Mouse (Mus musculus) CH12.LX (cell line): ENCODE measurements around the gene Scml4. TPM values are rescaled to one million over a fixed set of nuclear protein-coding genes. Genes with fewer than 3 reads are reported as not detected.

Source experiments
- DNase-seq: peaks from one replicate; pipeline ENCODE4 v3.0.0-alpha.2; 2013; ENCODE audit errors: extremely low read depth
- H3K27ac ChIP-seq: 2 replicates; pipeline ENCODE4 v1.5.1; 2012; ENCODE audit warnings: low read depth, mild to moderate bottlenecking, control low read depth, moderate library complexity; ENCODE audit not compliant: insufficient read depth
- H3K27me3 ChIP-seq: replicated peaks from 2 replicates; pipeline ENCODE3; 2012; ENCODE audit warnings: inconsistent platforms
- H3K36me3 ChIP-seq, 2 experiments: replicated peaks in 1 of 2; 2 replicates each; pipeline versions ENCODE3 to v1.6.1; 2012; ENCODE audit warnings: inconsistent platforms in 1 of 2, low read length in 1 of 2, mild to moderate bottlenecking in 1 of 2, mixed read lengths in 1 of 2, moderate library complexity in 1 of 2; ENCODE audit not compliant: control insufficient read depth in 1 of 2, insufficient read depth in 1 of 2
- H3K4me1 ChIP-seq, 2 experiments: 2 replicates each; pipeline ENCODE4 v1.6.1; 2012; ENCODE audit warnings: inconsistent platforms in 1 of 2, moderate library complexity in 1 of 2; ENCODE audit not compliant: insufficient read depth in 2 of 2, control insufficient read depth in 1 of 2
- H3K4me2 ChIP-seq: 2 replicates; pipeline ENCODE4 v1.6.1; 2012; ENCODE audit warnings: low read depth, mild to moderate bottlenecking, control low read depth; ENCODE audit not compliant: poor library complexity, insufficient read depth, severe bottlenecking
- H3K4me3 ChIP-seq, 3 experiments: fragments of 150-350 bp in 1 of 3; sonication (generic) in 1 of 3; replicated peaks in 1 of 3; 2 replicates each; pipeline versions ENCODE3 to v1.5.1; 2011 to 2012; ENCODE audit warnings: low read depth in 2 of 3, low read length in 2 of 3, mild to moderate bottlenecking in 2 of 3, moderate library complexity in 2 of 3, control low read depth in 1 of 3, improper control_type of control experiment in 1 of 3, inconsistent platforms in 1 of 3, mixed read lengths in 1 of 3; ENCODE audit not compliant: poor library complexity in 1 of 3
- H3K79me2 ChIP-seq: replicated peaks from 2 replicates; pipeline ENCODE4 v1.6.1; 2012; ENCODE audit warnings: mild to moderate bottlenecking, moderate library complexity; ENCODE audit not compliant: control insufficient read depth, poor library complexity, insufficient read depth, severe bottlenecking; ENCODE audit errors: extremely low read depth
- H3K9ac ChIP-seq: 2 replicates; pipeline ENCODE4 v1.6.1; 2012; ENCODE audit warnings: low read depth, mild to moderate bottlenecking, control low read depth, moderate library complexity; ENCODE audit not compliant: insufficient read depth
- H3K9me3 ChIP-seq: replicated peaks from 2 replicates; pipeline ENCODE3; 2012; ENCODE audit warnings: low read length, inconsistent platforms, mixed read lengths
- CHD1 ChIP-seq: IDR thresholded peaks from 2 replicates; pipeline ENCODE4 v1.6.1; 2012; ENCODE audit warnings: low read depth, low read length, improper control_type of control experiment, inconsistent platforms
- CHD2 ChIP-seq: IDR thresholded peaks from 2 replicates; pipeline ENCODE4 v1.6.1; 2011; ENCODE audit warnings: low read length, improper control_type of control experiment
- CTCF ChIP-seq, 2 experiments: IDR thresholded peaks in 1 of 2; conservative IDR thresholded peaks in 1 of 2; 2 replicates each; pipeline ENCODE4 v1.5.1; 2011 to 2012; ENCODE audit warnings: low read depth in 2 of 2, low read length in 2 of 2, improper control_type of control experiment in 1 of 2, inconsistent platforms in 1 of 2, mild to moderate bottlenecking in 1 of 2, moderate library complexity in 1 of 2
- E2F4 ChIP-seq: IDR thresholded peaks from 2 replicates; pipeline ENCODE4 v1.6.1; 2011; ENCODE audit warnings: low read depth, low read length, improper control_type of control experiment; ENCODE audit not compliant: insufficient replicate concordance
- ELF1 ChIP-seq: IDR thresholded peaks from 2 replicates; pipeline ENCODE4 v1.6.1; 2014; ENCODE audit warnings: low read depth, mild to moderate bottlenecking, inconsistent platforms, low read length, improper control_type of control experiment
- ETS1 ChIP-seq: conservative IDR thresholded peaks from 2 replicates; pipeline ENCODE4 v1.6.1; 2012; ENCODE audit warnings: low read depth, mild to moderate bottlenecking, inconsistent platforms, low read length, improper control_type of control experiment, moderate library complexity
- GABPA ChIP-seq: IDR thresholded peaks from 2 replicates; pipeline ENCODE4 v1.6.1; 2012; ENCODE audit warnings: low read depth, low read length, improper control_type of control experiment, inconsistent platforms; ENCODE audit not compliant: insufficient replicate concordance
- IRF4 ChIP-seq: IDR thresholded peaks from 2 replicates; pipeline ENCODE4 v1.6.1; 2014; ENCODE audit warnings: low read depth, mild to moderate bottlenecking, inconsistent platforms, low read length, improper control_type of control experiment
- JUN ChIP-seq: IDR thresholded peaks from 2 replicates; pipeline ENCODE4 v1.6.1; 2011; ENCODE audit warnings: low read depth, mild to moderate bottlenecking, low read length, improper control_type of control experiment, moderate library complexity; ENCODE audit not compliant: insufficient read depth
- MAFK ChIP-seq: IDR thresholded peaks from 2 replicates; pipeline ENCODE4 v1.6.1; 2011; ENCODE audit warnings: low read length, improper control_type of control experiment; ENCODE audit not compliant: insufficient replicate concordance
- MAX ChIP-seq: IDR thresholded peaks from 2 replicates; pipeline ENCODE4 v1.6.1; 2011; ENCODE audit warnings: low read length, improper control_type of control experiment
- MAZ ChIP-seq: IDR thresholded peaks from 2 replicates; pipeline ENCODE4 v1.6.1; 2012; ENCODE audit warnings: low read depth, mild to moderate bottlenecking, inconsistent platforms, low read length, improper control_type of control experiment, moderate library complexity
- MEF2A ChIP-seq: IDR thresholded peaks from 2 replicates; pipeline ENCODE4 v1.6.1; 2014; ENCODE audit warnings: low read depth, mild to moderate bottlenecking, inconsistent platforms, low read length, improper control_type of control experiment, borderline replicate concordance
- MXI1 ChIP-seq: IDR thresholded peaks from 2 replicates; pipeline ENCODE4 v1.6.1; 2011; ENCODE audit warnings: mild to moderate bottlenecking, low read depth, low read length, improper control_type of control experiment
- NRF1 ChIP-seq: IDR thresholded peaks from 2 replicates; pipeline ENCODE4 v1.6.1; 2014; ENCODE audit warnings: low read depth, mild to moderate bottlenecking, inconsistent platforms, low read length, improper control_type of control experiment, moderate library complexity
- PAX5 ChIP-seq: IDR thresholded peaks from 2 replicates; pipeline ENCODE4 v1.6.1; 2012; ENCODE audit warnings: low read length, inconsistent platforms, mixed read lengths
- POLR2A ChIP-seq: IDR thresholded peaks from 2 replicates; pipeline ENCODE4 v1.6.1; 2011; ENCODE audit warnings: low read depth, mild to moderate bottlenecking, improper control_type of control experiment, low read length
- RAD21 ChIP-seq: IDR thresholded peaks from 2 replicates; pipeline ENCODE4 v1.6.1; 2011; ENCODE audit warnings: low read depth, mild to moderate bottlenecking, low read length, improper control_type of control experiment, moderate library complexity
- RCOR1 ChIP-seq: conservative IDR thresholded peaks from 2 replicates; pipeline ENCODE4 v1.6.1; 2012; ENCODE audit warnings: low read depth, mild to moderate bottlenecking, inconsistent platforms, low read length, improper control_type of control experiment
- SIN3A ChIP-seq: IDR thresholded peaks from 2 replicates; pipeline ENCODE4 v1.6.1; 2012; ENCODE audit warnings: low read length, improper control_type of control experiment, inconsistent platforms
- SMC3 ChIP-seq: IDR thresholded peaks from 2 replicates; pipeline ENCODE4 v1.6.1; 2011; ENCODE audit warnings: low read depth, low read length, improper control_type of control experiment
- TCF12 ChIP-seq: IDR thresholded peaks from 2 replicates; pipeline ENCODE4 v1.6.1; 2014; ENCODE audit warnings: low read depth, mild to moderate bottlenecking, inconsistent platforms, low read length, improper control_type of control experiment
- UBTF ChIP-seq: IDR thresholded peaks from 2 replicates; pipeline ENCODE4 v1.6.1; 2012; ENCODE audit warnings: low read depth, mild to moderate bottlenecking, inconsistent platforms, low read length, improper control_type of control experiment, moderate library complexity
- ZKSCAN1 ChIP-seq: IDR thresholded peaks from 2 replicates; pipeline ENCODE4 v1.6.1; 2012; ENCODE audit warnings: low read depth, inconsistent platforms, low read length, improper control_type of control experiment, borderline replicate concordance
- ZNF384 ChIP-seq: IDR thresholded peaks from 2 replicates; pipeline ENCODE4 v1.6.1; 2012; ENCODE audit warnings: low read depth, low read length, improper control_type of control experiment, inconsistent platforms
- dilution Hi-C: fragments of 300-500 bp; cut with MboI; formaldehyde crosslinking; loops from 2 replicates; pipeline ENCODE4 v1.14.3; 2020; ENCODE audit warnings: low sequenced_read_pairs; ENCODE audit not compliant: extremely low pct_unique_long_range_greater_than_20kb, extremely low pct_ligation_motif_present
- in situ Hi-C: fragments of 300-500 bp; cut with MboI; formaldehyde crosslinking; loops from 3 replicates; pipeline ENCODE4 v1.14.3; 2019; ENCODE audit warnings: low sequenced_read_pairs, low pct_ligation_motif_present, low pct_unique_long_range_greater_than_20kb, mixed read lengths
- polyA plus RNA-seq: library from polyadenylated mRNA; unstranded; fragments of >175 nt; gene quantifications from 2 replicates; pipeline ENCODE4 v1.2.1, GENCODE M21; 2012; ENCODE audit warnings: low read depth; ENCODE audit not compliant: insufficient read length
- total RNA-seq, 2 experiments: library from RNA; depleted of rRNA; stranded (reverse); fragments of 300-350 nt in 1 of 2; fragments of >200 nt in 1 of 2; gene quantifications; 2 replicates each; pipeline ENCODE4 v1.2.3; 2012 to 2014

The Scml4 gene
- total and polyA plus RNA-seq, 3 experiments: 2.7 to 3.3 (median 3.0) TPM

GRCm38 (mm10) chr10:42876172-42876571 is 16.0 kb downstream of the Scml4 start:
- no peaks in the 10 kb centered on the region for H3K79me2 ChIP-seq
- TF ChIP-seq ZNF384: no peak
- no peak for TF ChIP-seq PAX5
- TF ChIP-seq UBTF: no peak
- no peak for TF ChIP-seq MAFK
- TF ChIP-seq RAD21: no peak
- no peak for TF ChIP-seq TCF12
- TF ChIP-seq RCOR1: no peak
- TF ChIP-seq NRF1: no peak
- TF ChIP-seq, all 38 proteins: peak for 0
- Histone ChIP-seq H3K27me3 (no peaks in the 10 kb centered on the region), H3K9me3 (no peaks in the 10 kb centered on the region), H3K27ac (no peak overlapping the region), H3K4me2 (no peak overlapping the region), H3K36me3 (no peaks in the 10 kb centered on the region), H3K4me1 (peaks cover 0 to 12% of the 10 kb centered on the region in 2 experiments; a peak in 2 of 4 replicates), H3K4me3 (no peak overlapping the region), H3K9ac (no peak overlapping the region)
- in situ Hi-C loops: no loop called here
- dilution Hi-C loops: no loop called here
- no peak for DNase-seq

- no peak overlapping the region for H3K27ac ChIP-seq
- no peaks in the 10 kb centered on the region for H3K36me3 ChIP-seq
- H3K9ac ChIP-seq: no peak overlapping the region
- dilution Hi-C loops: no loop called here
- H3K79me2 ChIP-seq: no peaks in the 10 kb centered on the region
- no peak for DNase-seq
- no peaks in the 10 kb centered on the region for H3K27me3 ChIP-seq
- no peak overlapping the region for H3K4me2 ChIP-seq
- in situ Hi-C loops: no loop called here
- no peaks in the 10 kb centered on the region for H3K9me3 ChIP-seq
- peaks cover 3 to 6% of the 10 kb centered on the region in 2 experiments; a peak in 1 of 4 replicates for H3K4me1 ChIP-seq
- TF ChIP-seq MEF2A (no peak), ETS1 (no peak), MAZ (no peak), SIN3A (no peak), PAX5 (no peak), ZKSCAN1 (no peak), POLR2A (no peak), JUN (no peak), ELF1 (no peak), SMC3 (no peak), CHD2 (no peak), E2F4 (no peak), MXI1 (no peak), MAX (no peak), CTCF (conservative IDR thresholded peaks at IDR 0.05 in 1 of 2, IDR thresholded peaks at IDR 0.05 in 1 of 2; ENCODE audit: low read depth in 2 of 2, low read length in 2 of 2) (no peak), CHD1 (no peak), IRF4 (no peak), GABPA (no peak)
- H3K4me3 ChIP-seq: no peak overlapping the region
Measured at GRCm38 (mm10) chr10:42879269-42879681, 19.1 kb downstream of the Scml4 start.
